Mouse (Mus musculus) heart, adult 8-10 months (tissue): ENCODE measurements around the gene Kcnj2. TPM values are rescaled to one million over a fixed set of nuclear protein-coding genes. Genes with fewer than 3 reads are reported as not detected.

ENCODE experiments used
- DNase-seq: peaks from one replicate; pipeline ENCODE4 v3.0.0; 2022; ENCODE audit warnings: low spot score
- total RNA-seq, 4 experiments: library from RNA; stranded (reverse); gene quantifications; 2 replicates each; pipeline ENCODE4 v1.2.4; 2022

Kcnj2 gene
- total RNA-seq: 10 to 100 TPM; 32.8 to 51.7 (median 39.3) TPM

GRCm38 (mm10) chr11:111065635-111066298, at the start of gene Kcnj2:
Gene Kcnj2 (plus strand): TSS chr11:111066164.
- peak; percentile 95 for DNase-seq

DNA sequence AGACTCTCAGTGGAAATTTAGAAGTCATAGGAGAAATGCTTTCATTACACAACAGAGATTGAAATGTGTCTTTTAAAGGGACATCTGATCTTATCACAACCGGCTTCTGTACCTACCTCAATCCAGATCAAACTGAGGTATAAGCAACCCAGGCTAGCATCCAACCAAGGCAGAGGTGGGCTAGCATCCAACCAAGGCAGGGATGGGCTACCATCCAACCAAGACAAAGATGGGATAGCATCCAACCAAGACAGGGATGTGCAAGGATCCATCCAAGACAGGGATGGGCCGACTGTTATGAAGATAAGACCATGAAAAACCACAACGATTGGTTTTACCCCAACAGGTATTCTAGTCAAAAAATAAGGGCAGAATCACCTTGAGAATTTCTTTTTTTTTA, 49.8 kb upstream of the Kcnj2 start:
- DNase-seq: no peak

DNA sequence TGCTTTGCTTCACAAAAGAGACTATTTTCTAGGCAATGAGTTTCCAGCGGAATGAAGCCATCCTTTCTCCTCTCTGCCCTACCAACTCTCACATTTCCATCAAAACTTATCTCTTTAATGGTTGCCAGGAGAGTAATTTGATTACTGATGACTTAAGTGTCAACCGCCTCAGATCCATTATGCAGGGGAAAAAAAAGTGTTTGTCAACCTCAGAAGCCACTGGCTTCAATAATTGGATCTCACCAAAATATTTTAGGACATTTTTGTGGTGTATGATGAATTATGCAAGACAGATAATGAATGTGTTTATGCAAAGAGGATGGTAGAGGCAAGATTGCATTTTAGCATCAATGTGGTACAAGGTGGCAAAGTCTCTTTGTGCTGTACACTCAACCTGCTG, 45.8 kb upstream of the Kcnj2 start:
- DNase-seq: no peak

DNA sequence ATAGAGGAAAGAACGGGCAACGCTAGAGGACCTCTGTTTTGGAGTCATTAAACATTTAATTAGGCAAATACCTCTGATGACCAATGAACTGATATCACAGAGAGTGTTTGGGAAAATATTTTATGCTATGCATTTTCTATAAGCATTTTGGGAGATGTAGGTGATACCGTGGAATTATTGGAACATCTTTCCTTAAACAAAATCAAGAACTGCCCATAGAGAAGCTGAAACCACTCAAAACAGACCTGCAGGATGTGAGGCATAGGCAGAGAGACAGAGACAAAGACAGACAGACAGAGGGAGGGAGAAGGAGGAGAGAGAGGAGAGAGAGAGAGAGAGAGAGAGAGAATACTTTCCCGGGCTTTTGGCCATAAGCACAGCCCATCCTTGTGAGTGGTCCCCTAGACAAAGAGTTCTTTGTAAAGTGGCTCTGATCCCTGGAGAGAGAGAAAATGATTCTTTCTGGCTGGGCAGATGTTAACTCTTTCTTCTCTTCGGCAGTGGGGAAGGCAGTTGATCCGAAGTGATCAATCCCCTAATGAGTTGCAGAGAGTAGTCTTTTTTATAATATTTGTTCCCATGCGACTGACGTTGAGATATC, 43.2 kb upstream of the Kcnj2 start:
- DNase-seq: no peak

- DNase-seq: peak; percentile 40
Measured at GRCm38 (mm10) chr11:111042175-111042574, 23.8 kb upstream of the Kcnj2 start.

GRCm38 (mm10) chr11:111043298-111043697, 22.7 kb upstream of the Kcnj2 start:
- DNase-seq: no peak

DNA sequence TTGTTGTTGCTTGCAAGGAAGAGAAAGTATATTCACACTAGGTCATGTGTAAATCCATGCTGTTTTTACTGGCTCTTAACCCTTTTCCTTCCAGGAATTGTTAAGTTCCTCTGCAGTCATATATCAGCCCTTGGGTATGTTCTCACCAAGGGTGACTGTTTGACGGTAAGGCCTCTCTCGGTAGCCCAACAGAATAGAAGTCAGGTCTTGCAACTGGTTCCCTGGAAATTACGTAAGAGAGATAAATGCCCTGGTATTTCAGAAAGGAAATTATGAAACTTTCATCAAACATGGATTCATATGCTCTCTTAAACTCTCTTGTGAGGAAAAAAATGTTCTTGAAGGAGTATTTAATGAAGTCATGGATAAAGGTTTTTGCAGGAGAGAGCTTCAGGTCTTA, 11.7 kb upstream of the Kcnj2 start:
- no peak for DNase-seq

GRCm38 (mm10) chr11:111054854-111055822, 10.8 kb upstream of the Kcnj2 start:
- no peak for DNase-seq

- no peak for DNase-seq
Measured at GRCm38 (mm10) chr11:111056030-111056429, 9.9 kb upstream of the Kcnj2 start.

- DNase-seq: no peak
Measured at GRCm38 (mm10) chr11:111057435-111057834, 8.5 kb upstream of the Kcnj2 start.

- no peak for DNase-seq
Measured at GRCm38 (mm10) chr11:111059440-111059839, 6.5 kb upstream of the Kcnj2 start.

DNA sequence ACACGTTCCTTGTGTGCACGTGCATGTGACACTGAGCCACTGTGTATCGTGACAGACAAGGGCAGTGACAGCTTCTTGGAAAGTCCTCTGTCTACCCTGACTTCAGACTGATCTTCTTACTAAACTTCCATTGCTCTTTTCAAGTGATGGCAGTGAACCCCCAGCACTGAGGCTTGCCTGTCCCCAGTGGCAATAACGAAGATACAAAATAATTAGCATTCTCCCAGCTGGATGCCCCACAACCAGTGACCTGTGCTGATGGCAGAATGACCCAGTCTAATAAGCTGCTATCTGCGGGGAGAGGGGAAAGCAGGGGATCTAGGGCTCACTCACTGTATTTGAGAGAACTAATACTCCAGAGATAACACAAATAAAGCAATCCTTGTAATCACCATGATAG, 5.7 kb upstream of the Kcnj2 start:
- no peak for DNase-seq

GRCm38 (mm10) chr11:111064751-111065527, 1.0 kb upstream of the Kcnj2 start:
- peak; percentile 36 for DNase-seq

DNA sequence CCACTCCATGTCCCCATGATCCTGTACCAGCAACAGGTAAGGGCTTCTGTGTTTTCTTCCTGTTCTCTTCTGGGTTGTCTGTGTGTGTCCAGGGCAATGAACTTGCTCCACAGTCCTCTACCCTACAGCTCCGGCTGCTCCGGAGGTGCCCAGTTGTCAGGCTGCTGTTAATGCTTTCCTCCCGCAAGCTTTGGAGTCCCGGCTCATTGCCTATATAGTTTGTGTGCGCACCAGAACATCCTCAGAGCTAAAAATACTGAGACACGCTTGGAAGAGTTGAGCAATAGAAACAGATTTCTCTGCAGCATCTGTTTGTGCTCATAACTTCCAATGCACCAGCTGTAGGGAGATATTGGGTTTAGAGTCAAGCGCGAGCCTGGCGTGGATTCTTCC, 331 bp downstream of the Kcnj2 start:
- peak; percentile 35 for DNase-seq

DNA sequence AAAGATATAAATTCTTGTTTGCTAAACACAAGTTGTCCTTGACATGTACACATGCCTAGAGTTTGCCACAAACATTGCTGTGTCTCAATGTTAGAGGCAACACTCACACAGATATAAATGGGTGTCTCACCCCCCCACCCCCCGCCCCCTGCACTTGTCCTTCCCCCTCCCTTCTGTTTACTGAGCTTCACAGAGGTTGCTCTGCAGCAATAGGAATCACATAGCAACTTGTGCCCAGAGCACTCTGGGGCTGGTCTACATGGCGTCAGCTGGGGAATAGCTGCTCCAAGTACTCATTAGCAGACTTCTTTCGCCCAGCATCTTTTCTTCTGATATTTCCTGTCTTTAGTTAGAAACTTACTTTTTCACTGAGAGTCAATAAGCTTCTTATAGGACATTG, 1.8 kb downstream of the Kcnj2 start:
- DNase-seq: no peak

DNA sequence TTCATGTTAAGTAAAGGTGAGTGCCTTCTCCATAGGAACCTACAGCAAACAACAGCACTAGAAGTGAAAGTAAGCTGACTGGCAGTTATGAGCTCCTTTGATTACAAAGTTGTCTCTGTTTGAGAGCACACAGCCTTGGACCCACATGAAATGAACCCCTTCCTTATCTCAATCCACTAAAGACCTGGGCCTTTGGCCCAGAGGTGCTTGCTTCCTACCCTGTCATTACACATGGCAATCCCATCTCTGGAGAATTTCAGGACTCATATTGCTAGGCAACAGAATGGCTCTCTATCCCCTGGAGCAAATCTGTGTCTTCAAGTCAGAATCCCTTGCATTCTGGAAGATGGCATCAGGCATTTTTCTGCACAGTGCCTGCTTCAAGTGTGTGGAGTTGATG, 4.5 kb downstream of the Kcnj2 start:
- no peak for DNase-seq

GRCm38 (mm10) chr11:111074131-111074530, 8.2 kb downstream of the Kcnj2 start:
- DNase-seq: no peak

DNA sequence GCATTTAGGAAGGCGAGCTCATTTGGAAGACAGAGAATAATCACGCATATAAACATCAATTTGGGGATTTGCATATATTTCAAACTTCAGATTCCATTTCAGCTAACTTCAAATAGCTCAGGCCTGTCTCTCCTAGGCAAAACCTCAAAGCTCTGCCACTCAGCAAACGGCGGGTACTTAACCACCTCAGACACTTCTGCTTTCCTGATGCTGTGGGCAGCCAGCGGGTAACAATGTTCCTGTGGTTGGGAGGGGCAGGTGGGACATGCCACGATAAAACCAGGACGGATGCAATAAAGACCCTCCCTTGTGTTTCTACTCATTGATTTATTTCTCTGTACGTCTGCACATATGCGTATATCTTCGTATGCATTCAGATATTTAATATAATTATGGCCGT, 12.1 kb downstream of the Kcnj2 start:
- DNase-seq: no peak

- no peak for DNase-seq
Measured at GRCm38 (mm10) chr11:111083009-111083408, 17.0 kb downstream of the Kcnj2 start.

DNA sequence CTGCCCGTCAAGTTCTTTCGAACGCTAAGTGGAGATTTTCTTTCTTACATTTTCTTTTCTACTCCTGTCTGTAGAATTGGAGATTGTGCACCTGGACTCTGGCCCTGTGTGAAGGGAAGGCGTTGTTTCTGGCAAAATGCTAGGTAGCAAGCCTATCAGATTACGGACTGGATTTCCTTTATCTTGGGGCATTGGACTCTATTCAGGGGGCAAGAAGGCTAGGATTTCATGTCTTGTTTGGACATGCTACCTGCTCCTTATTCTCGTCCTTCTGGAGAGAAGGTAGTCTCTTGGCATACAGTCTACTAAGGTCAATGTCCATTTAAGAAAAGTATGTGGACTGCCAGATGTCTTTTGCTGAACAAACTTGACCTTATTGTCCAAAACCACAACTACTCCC, 21.0 kb downstream of the Kcnj2 start:
- no peak for DNase-seq

DNA sequence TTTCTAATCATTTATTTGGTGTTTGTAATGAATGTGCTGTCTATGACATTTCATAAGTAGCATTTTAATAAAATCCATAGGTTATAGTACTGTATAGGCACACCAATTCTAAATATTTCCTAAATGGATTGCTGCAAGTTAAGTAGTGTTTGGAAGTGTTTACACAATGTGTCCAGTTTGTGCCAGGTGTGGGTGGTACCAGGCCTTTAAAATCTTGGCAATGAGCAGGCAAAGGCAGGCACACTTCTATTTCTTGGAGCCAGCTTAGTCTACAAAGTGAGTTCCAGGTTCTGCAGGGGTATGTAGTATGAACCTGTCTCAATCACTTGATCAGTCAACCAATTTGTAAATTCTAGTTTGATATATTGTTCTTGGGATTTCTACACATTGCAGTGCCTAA, 22.3 kb downstream of the Kcnj2 start:
- no peak for DNase-seq

- DNase-seq: no peak
Measured at GRCm38 (mm10) chr11:111088812-111089211, 22.8 kb downstream of the Kcnj2 start.
